Mouse (Mus musculus) telencephalon, adult 2 months (tissue): Measurements from ENCODE around the gene Nipa1.

Experiments
- DNase-seq: peaks from one replicate; pipeline ENCODE4 v3.0.0-alpha.2; 2011; ENCODE audit warnings: low read depth, low spot score

Nipa1 gene

DNA sequence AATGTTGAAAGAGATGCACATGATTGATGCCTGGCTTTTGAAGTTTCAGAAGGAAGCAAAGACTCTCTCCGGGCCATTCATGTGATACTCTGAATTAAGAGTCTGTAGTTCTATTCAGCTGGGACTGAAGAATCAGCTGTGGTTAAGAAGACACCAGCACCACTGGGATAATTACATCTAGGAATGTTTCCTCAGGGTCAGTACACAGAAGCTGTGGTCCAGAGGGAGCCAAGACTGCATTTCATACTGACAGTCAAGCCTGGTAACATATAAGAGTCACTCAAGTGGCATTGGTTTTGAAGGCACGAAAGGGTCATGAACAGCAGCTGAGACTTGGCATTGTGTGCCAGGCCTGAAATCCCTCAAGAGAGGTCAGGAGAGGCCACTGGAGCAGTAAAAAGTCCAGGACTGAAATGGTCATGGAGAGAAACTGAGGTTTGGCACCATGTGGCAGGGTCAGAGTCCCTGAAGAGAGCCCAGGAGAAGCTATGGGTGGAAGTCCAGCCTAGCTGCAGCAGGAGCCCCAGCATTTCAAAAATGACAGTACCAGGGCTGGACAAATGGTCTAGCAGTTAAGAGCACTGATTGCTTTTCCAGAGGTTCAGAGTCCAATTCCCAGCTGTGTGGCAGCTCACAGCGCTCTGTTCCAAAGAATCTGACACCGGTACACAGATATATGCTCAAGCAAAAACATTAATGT, 9.3 kb downstream of the Nipa1 start:
- DNase-seq = no peak

DNA sequence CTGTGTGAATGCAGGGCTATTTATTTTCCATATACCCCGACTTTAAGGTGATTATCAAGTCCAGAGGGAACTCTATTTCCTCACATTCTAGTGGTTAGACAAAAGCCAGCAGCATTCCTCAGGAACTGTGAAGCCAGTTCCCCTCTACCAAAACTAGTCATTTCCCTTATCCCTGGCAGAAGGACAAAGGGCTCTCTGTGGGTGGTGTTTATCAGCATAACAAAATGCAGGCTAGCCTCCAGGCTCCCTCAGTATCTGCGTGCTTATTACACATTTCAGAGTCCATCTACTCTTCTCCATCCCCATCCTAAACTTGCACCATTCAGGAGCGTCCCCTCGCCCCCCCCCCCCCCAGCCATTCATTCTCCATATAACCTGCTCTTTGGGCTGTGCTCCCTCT, 20.8 kb downstream of the Nipa1 start:
- DNase-seq = no peak

DNA sequence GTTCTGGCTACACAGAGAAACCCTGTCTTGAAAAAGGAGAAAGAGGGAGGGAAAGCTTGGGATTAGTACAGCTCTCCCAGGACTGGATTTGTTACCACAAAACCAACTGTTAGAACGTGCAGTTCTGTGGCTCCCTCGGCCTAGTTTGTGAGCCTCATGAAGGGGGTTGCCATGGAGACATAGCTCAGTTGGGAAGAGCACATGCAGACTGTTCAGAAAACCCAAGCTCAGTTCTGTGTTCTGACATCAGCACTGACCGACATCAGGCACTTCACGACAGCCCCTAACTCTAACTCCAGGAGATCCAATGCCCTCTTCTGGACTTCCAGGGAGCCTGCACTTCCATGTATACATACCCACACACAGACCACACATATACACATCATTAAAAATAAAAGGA, 24.7 kb downstream of the Nipa1 start:
- DNase-seq = peak; percentile 80

DNA sequence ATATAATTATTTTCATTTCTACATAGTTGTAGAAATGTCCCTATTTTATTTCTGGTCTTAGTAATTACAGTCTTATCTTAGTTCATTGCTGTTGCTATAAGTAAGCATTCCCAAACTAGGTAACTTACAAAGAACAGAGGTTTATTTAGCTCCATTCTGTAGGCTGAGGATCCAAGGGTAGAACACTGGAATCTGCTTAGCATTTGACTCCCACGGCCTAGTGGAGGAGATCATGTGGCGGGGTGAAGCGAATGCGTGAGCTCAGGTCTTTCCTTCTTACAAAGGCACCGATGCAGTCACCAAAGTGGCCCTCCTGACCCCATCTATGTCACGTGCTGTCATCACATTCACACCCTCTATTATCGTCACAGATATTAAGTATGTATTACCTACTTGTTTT, 27.9 kb downstream of the Nipa1 start:
- no peak for DNase-seq

DNA sequence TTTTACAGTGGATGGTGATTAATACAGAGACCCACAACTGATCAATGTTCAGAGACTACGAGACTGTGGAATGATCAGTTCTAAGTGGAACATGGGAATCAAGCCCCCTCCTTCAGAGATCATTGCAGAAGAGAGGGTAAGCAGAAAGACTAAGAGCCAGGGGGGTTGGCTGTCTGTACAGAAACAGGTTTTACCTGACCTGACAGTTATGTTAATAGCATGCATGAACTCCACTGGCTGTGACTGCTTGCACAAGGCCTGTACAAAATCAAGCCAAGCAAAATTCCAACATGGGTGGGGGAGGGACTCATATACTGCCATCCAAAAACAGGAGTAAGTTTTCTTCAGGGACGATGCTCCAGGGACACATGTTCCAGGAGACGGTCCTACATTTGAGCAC, 28.6 kb downstream of the Nipa1 start:
- no peak for DNase-seq

DNA sequence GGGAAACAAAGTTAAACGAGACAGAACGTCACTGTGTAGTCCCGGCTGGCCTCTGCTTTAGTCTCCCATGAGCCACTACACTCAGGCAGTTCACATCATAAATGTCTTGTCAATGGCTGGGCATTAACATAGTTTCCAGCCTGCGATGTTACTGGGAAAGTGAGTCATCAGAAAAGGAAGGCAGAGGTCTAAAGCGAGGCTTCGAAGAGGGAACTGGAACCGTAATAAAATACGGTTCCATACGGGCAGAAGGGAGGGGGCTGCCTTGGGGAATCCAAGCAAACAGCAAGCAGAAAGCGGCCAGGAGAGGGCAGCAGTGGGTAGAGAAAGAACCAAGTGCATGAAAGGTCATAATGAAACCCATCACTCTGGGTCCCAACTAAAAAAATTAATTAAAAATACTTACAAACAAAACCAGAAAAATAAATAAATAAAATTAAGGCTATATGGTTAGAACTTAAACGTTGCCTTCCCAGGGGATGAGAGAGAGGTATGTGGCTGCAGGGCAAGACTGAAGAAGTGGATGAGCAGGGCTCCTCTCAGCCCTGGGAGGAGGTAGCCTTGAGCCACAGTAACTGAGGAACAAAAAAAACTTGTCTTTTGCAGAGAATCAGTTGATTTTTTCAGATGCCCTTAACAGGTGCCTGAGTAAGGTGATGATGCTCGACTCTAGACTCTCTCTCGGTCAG, 33.1 kb downstream of the Nipa1 start:
- no peak for DNase-seq

DNA sequence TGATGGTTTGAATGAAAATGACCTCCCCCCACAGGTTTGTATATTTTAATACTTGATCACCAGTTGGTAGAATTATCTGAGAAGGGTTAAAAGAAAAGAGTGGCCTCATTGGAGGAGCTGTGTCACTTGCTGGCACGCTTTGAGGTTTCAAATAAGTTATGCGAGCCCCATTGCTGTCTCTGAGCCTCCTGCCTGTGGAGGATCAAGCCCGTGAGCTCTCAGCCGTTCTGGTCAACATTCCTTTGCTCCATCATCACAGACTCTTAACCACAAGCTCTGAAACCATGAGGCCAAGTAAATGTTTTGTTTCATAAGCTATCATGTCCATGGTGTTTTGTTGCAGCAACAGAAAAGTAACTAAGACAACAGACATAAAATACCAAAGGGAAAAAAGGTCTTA, 35.0 kb downstream of the Nipa1 start:
- no peak for DNase-seq

DNA sequence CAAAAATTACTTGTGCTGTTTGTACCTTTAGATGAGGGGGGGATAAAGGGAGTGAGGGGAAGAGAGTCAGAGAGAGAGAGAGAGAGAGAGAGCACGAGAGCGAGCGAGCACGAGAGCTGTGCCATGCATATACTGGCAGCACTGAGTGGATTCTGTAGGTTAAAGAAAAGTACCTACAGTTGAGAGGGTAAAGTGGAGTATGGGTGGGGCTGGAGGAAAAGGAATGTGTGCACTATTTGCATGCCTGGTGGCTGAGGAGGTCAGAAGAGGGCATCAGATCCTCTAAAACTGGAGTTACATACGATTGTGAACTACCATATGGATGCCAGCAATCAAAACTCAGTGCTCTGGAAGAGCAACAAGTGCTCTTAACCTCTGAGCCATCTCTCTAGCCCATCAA, 36.6 kb downstream of the Nipa1 start:
- no peak for DNase-seq

DNA sequence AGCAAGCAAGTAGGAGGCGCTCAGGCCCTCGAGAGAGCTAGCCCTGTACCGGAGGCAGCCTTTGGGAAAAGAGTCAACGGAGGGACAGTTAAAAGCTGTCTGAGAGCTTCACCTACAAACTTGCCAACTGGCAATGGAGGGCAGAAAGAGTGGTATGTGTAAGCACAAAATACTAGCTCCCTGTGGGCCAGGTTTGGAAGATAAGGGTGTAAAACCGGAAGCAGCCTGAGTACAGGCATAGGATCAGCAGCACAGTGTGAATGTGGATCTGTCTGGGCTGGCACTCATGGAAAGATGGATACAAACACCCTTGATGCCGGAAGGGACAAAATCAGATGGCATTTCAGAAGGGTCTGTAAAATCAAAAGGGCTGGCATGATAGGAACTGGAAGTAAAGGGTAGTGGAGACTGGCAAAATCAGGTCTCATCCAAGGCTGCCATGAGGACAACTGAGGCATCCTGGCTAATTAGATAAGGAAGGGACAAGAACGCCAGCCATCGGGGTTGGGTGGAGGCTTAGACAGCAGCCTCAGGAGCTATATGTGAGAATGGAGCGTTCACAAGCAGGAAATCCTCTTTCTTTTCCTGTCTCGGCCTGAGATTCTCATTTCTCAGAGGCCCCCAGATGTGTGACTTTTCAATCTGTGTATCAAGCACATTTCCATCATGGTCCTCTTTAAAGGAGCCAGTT, 37.6 kb downstream of the Nipa1 start:
- no peak for DNase-seq

DNA sequence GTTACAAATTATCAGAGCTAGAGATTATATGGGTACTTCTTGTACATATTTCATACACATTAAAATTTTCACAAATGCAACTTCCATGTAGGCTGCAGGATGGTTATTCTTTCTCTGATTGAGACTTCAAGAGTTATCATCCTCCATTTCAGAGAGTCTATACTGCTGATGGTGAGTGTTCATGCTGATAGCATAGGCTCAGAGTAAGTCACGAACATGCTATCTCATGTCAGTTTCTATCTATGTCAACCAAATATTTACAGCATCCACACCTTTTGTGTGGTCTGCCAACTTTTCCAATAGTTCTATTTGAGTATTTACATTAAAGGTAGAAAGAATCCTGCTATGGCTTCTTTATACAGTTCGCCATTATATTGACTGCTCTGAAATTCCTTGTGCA, 38.2 kb downstream of the Nipa1 start:
- no peak for DNase-seq

DNA sequence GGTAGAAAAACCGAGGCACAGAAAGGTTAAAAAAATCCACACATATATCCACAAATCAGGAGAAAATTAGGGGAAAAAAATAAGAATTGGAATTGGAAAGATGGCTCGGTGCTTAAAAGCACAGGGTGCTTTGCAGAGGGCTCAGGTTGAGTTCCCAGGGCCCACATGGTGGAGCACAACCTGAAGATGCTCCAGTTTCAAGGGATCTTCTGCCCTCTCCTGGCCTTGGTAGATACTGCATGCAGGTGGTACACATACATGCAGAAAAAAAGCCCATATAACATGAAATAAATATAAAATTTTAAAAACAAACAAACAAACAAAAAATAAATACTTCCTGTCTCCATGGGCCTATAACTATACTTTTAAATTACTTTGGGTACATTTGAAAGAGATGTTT, 45.3 kb downstream of the Nipa1 start:
- no peak for DNase-seq

DNA sequence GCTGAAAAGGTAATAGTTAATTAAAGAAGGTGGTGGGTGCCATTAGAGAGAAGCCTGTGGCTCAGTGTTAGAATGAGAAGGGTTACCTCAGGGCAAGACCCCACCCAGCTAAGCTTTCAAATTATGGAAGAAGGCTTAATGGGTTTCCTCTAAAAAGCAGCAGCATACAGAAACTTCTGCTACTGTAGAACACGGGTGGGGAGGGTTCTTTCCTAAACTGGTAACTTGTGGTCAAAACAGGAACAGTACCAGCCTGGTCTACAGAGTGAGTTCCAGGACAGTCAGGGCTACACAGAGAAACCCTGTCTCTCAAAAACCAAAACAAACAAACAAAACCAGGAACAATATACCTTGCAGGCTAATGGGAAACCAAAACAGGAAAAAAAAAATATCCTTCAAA, 50.3 kb downstream of the Nipa1 start:
- DNase-seq = no peak

DNA sequence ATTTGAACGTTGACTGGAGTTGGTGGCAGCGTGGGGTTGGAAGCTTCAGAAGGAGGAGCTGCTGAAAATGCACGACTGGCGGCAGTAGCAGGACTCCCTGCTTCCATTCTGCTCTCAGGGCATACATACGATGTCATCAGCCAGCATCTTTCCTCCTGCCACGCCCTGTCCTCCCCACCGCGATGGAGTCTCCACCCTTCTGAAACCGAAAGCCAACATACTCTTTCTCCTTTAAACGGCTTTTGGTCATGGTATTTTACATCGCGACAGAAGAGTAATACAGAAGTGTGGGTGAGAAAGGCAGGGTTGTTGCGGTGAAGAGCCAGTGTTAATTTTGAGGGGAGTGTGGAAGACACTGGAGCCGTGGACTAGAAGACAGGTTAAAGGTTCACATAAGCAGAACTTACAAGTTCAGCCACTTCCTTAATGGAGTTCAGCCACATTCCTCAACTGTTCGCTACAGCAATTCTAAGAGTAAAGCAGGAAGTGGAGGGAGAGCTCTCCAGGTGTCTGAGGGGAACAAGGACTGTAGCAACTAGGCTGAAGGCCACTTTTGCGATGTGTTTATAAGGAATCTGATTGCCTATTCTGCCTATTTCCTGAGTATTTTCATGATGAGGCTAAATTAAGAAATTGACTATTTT, 51.4 kb downstream of the Nipa1 start:
- DNase-seq = peak; percentile 33

DNA sequence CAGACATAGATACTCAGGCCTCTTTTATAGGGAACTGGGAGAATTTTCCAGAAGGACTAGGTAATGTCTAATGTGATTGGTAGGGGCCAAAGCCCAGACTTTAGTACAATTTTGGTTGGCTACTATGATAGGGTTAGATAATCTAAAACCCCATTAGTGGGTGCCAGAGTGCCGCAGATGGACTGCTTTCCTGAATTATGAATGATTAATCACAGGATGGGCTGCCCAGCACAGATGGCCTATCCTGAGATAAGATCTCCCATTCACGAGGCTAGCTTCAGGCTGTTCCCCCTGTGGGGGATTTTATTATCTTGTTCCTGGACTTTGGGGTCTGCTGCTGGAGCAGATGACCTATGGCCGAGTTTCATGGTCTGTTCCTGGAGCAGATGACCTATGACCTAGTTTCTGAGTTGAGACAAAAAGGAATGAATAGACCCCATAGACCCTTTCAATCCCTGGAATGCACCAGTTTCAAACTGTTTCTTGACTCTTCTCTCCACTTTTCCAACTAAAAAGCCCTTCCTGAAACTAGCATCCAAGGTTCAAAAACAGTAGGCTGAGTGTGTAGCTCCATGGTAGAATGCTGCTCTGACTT, 52.8 kb downstream of the Nipa1 start:
- DNase-seq = no peak

DNA sequence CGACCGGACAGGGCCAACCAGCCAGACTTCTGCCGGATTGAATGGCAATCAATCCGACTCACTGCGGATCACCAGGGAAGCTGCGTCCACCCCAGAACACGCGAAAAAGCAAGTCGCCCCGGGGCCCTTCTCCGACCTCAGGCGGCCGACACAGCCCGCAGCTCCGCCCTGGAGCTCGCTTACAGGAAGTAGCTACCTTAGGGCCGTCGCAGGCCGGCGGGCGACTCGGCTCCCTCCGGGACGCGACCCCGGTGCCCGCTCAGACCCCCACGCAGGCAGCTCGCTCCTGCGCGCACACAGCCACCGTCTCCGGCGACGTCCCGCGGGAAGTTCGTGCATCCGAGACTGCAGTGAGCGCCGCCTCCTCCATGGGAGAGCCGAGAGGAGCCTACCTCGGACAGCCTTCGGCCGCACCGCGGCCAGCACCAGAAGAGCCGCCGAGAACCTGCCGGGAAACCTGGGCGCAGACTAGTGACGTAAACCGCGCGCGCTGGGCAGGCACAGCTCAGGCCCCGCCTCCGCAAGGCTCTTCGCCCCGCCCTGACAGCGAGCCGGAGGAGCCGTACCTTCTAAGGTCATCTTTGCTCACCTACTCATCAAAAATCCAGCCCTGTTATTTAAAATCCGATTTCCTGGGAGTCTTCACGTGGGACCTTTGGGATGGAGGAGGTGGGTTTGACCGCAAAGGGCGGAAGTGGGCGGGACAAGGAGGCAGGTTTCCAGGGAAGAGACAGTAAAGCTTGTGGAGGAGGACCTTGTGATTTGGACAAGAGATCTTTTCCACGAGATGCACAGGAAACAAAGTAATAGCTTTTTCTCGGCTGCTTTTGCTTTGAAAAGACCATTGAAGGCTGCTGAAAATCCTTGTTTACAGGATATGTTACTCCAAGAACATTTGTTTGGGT, 57.5 kb downstream of the Nipa1 start, which contains the start of gene Nipa2:
Nipa2 (minus strand) TSS at position 473 of the 905 bp plus-strand sequence.
- DNase-seq = peak; percentile 87

DNA sequence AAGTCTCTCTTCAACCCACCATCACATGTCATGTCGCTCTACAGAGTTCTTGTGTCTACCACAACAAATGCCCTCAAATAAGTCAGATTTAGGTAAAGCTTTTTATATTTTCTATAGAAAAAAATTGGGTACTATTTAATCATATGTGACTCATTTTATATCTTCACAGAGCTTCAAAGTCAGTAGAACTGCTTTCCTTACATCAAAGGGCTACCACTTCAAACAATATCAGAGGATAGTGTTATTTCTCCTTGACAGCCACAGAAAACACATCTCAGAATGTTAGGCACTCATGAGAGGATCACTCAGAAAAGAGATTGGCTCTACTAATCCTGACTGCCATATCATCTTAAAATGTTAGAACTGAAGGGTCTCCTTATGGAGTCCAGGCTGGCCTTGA, 59.2 kb downstream of the Nipa1 start:
- DNase-seq = no peak

DNA sequence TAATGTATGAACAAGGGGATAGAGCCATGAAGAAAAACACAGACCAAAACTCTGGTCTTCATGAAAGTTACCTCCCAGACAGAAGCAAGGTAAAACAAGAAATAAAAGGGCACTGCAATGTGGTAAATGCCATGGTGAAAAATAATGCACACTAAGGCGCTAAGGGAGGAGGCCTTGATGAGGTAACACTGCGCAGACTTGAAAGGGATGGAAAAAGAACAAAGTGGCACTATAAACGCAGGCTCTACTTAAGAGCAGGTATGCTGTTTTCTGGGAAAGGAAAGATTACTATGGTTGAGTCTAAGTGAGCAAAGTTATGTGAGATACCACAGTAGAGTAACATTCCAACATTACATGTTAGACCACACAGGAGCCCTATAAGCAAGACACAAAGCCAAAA, 60.0 kb downstream of the Nipa1 start:
- DNase-seq = no peak

DNA sequence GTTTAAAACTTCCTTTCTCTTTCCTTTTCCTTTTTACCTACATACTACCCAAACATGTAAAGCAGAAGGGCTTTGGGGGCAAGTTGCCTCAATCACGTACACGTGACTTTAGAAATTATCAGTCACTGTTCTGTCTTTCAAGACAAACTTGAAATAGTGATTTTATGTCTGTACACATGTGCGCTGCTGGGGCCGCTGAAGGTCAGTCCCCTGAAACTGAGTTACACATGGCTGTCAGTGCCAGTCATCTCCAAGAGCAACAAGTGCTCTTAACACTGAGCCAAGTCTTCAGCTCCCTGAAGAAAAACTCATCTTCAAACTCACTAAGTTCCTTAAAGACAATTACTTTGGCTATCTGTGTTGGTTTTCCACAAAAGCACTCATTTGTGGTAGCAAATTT, 61.8 kb downstream of the Nipa1 start:
- no peak for DNase-seq

DNA sequence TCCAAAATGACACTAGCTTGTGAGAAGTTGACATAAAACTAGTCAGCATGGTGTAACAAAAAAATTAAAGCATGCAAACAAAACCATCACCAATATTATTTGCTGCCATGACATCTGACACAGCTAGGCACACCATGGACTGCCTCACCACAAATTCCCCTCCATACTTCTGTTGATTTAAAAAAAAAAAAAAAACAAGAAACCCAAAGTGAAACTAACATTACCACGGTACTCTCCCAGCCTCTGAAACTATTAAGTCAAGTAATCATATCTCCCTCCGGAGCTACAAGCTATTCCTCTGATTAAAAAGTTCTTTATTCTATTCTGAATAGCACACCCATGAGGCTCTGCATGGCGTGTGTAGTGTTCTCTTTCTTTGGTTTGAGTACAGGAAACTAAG, 62.6 kb downstream of the Nipa1 start:
- no peak for DNase-seq

DNA sequence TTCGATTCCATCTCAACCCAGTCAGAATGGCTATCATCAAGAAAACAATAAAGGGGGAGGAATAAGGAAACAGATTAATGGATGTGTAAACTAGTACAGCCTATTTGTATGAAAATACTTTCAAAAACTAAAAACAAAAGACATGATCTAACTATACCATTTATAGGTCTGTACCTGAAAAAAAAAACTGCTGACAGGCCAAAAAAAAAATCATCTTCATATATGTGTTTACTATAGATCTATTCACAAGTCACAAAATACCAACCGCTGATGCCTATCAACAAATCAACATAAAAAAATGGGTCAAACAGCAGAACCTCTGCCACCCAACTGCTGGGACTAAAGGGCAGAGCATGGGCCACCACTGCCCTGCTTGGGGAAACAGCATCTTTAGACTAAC, 63.7 kb downstream of the Nipa1 start:
- DNase-seq = no peak

DNA sequence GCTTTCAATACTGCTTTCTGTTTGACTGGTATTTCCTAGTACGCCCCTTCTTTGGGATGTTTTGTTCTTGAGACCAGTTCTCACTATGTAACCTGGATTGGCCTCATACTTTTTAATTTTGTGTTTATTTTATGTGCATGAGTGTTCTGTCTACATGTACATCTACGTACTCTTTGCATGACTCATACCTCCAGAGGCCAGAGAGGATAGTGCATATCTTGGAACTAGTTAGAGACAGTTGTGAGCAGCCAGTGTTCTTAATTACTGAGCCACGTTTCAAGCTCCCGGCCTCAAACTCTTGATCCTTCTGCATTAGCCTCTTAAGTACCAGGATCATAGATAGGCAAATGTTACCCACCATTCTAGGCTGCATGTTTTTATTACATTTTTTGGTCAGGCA, 81.4 kb downstream of the Nipa1 start:
- DNase-seq = no peak
